Mouse (Mus musculus): Measurements from ENCODE around the gene Dcbld1. TPM values are rescaled to one million over a fixed set of nuclear protein-coding genes. Genes with fewer than 3 reads are reported as not detected.

Dcbld1 gene
- polyA plus RNA-seq, 1 experiment, result 4.2 TPM

DNA sequence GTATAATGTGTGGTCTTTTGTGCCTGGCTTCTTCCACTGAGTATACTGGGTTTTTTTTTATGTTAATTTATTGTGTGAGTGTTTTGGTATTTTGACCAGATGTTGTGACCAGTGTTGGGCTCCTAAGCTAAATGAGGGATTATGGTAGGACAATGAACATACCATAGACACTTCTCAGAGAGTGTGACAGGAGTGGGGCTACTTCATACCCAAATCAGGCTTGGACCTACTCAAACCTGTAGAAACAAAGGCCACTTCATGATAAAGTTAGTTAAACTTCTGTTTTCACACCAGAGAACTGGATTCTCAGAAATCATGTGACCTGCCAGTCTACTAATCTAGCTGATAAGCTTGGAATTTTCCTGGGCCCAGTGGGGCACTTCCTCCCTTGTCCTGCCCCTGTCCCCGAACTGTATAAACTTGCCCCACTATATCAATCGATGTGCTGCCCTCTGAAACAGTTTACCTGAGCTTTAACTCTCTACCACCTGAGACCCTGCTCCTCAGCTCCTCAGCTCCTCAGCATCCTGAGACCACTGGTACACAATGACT, 18.1 kb upstream of the Dcbld1 start:
- H3K4me3 ChIP-seq, result no peak overlapping the region
- no peak overlapping the region for H3ac ChIP-seq (ENCODE audit: control insufficient read depth, insufficient read length)
- TF ChIP-seq MAX (IDR thresholded peaks at IDR 0.05; ENCODE audit: low read depth), result no peak
- TF ChIP-seq POLR2AphosphoS2 (IDR thresholded peaks at IDR 0.05; ENCODE audit: insufficient read length, low read depth), result no peak
- TF ChIP-seq USF1 (IDR thresholded peaks at IDR 0.05; ENCODE audit: low read depth), result no peak
- TF ChIP-seq MYOD1 (IDR thresholded peaks at IDR 0.05; ENCODE audit: control insufficient read depth in 1 of 3, insufficient read length in 2 of 3, low read depth in 2 of 3), result no peak
- no peak for TF ChIP-seq REST (IDR thresholded peaks at IDR 0.05; ENCODE audit: insufficient read depth, insufficient read length)
- TF ChIP-seq TCF3 (IDR thresholded peaks at IDR 0.05; ENCODE audit: insufficient read length, low read depth), result no peak
- no peak for TF ChIP-seq SRF (IDR thresholded peaks at IDR 0.05; ENCODE audit: control insufficient read depth, insufficient read length, low read depth)
- no peak for TF ChIP-seq POLR2A (IDR thresholded peaks at IDR 0.05; ENCODE audit: insufficient read length, low read depth)
- TF ChIP-seq MYOG (IDR thresholded peaks at IDR 0.05; ENCODE audit: control insufficient read depth in 1 of 3, insufficient read depth in 1 of 3, insufficient read length in 2 of 3, low read depth in 2 of 3), result no peak
- TF ChIP-seq CEBPB (IDR thresholded peaks at IDR 0.05; ENCODE audit: insufficient read depth, poor library complexity, severe bottlenecking), result no peak
- TF ChIP-seq TCF12 (IDR thresholded peaks at IDR 0.05; ENCODE audit: insufficient read depth, poor library complexity, severe bottlenecking), result no peak
- no peak for TF ChIP-seq E2F4 (IDR thresholded peaks at IDR 0.05; ENCODE audit: insufficient read depth)
- H3K4me2 ChIP-seq (ENCODE audit: low read depth), result no peak overlapping the region
- H3K27me3 ChIP-seq (ENCODE audit: control insufficient read depth, insufficient read depth, insufficient read length), result no peaks in the 10 kb centered on the region
- H3K36me3 ChIP-seq (ENCODE audit: control insufficient read depth, insufficient read depth), result no peaks in the 10 kb centered on the region
- H3K79me2 ChIP-seq (ENCODE audit: control insufficient read depth, insufficient read depth), result no peaks in the 10 kb centered on the region

DNA sequence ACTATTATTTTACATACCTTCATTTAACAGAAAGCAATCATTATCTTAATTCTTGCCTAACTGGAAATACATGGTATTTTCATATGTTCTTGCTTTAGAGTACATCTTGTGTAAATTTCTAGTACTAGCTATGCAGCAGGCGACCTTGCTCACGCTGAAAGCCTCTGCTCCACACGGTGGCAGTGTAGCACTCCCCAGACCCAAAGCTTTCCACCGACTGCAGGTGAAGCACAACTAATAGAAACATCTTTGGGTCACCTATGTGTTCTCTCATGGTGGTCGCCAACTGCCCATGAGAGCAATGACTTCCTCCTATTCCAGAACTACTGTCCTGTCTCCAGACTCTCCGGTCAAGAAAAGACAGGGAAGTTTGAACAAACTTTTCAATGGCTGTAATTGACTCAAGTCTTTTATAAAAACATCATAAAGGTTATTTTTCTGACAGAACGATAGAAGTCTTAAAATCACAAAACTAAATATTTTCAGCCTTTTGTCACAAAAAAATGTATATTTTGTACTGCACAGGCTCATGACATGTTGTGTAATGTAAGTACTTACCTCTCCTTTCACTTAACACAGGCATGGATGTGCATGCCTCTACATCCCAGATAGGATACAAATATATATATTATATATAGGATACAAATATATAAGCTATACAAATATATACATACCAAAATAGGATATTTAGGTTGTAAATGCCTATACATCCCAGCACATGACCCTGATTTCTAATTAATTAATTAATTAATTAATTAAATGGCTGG, 16.4 kb upstream of the Dcbld1 start:
- no peak for TF ChIP-seq POLR2A (IDR thresholded peaks at IDR 0.05; ENCODE audit: insufficient read length, low read depth)
- TF ChIP-seq CEBPB (IDR thresholded peaks at IDR 0.05; ENCODE audit: insufficient read depth, poor library complexity, severe bottlenecking), result no peak
- TF ChIP-seq TCF3 (IDR thresholded peaks at IDR 0.05; ENCODE audit: insufficient read length, low read depth), result no peak
- TF ChIP-seq TCF12 (IDR thresholded peaks at IDR 0.05; ENCODE audit: insufficient read depth, poor library complexity, severe bottlenecking), result no peak
- TF ChIP-seq MAX (IDR thresholded peaks at IDR 0.05; ENCODE audit: low read depth), result no peak
- no peak for TF ChIP-seq E2F4 (IDR thresholded peaks at IDR 0.05; ENCODE audit: insufficient read depth)
- no peak for TF ChIP-seq MYOG (IDR thresholded peaks at IDR 0.05; ENCODE audit: control insufficient read depth in 1 of 3, insufficient read depth in 1 of 3, insufficient read length in 2 of 3, low read depth in 2 of 3)
- TF ChIP-seq MYOD1 (IDR thresholded peaks at IDR 0.05; ENCODE audit: control insufficient read depth in 1 of 3, insufficient read length in 2 of 3, low read depth in 2 of 3), result no peak
- no peak for TF ChIP-seq USF1 (IDR thresholded peaks at IDR 0.05; ENCODE audit: low read depth)
- no peak for TF ChIP-seq REST (IDR thresholded peaks at IDR 0.05; ENCODE audit: insufficient read depth, insufficient read length)
- no peaks in the 10 kb centered on the region for H3K36me3 ChIP-seq (ENCODE audit: control insufficient read depth, insufficient read depth)
- no peaks in the 10 kb centered on the region for H3K79me2 ChIP-seq (ENCODE audit: control insufficient read depth, insufficient read depth)
- H3K4me3 ChIP-seq, result no peak overlapping the region
- H3K27me3 ChIP-seq (ENCODE audit: control insufficient read depth, insufficient read depth, insufficient read length), result no peaks in the 10 kb centered on the region
- no peak overlapping the region for H3K4me2 ChIP-seq (ENCODE audit: low read depth)
- no peak overlapping the region for H3ac ChIP-seq (ENCODE audit: control insufficient read depth, insufficient read length)

DNA sequence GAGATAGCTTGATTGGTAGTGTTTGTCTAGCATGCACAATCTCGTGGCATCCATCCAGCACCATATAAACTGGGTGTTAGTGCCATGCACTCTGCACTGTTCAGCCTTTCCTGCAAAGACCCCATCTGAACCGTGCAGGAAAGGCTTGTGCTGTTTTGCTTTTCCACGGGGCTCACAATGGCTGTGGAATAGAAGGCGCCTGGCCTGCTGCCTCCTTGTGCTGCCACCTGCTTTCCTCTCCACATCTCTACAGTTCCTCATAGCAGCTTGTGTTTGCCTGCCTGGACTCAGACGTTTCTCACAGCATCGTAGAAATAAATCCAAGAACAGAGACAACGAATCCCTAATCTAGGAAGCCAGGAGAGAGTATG, 15.9 kb upstream of the Dcbld1 start:
- Histone ChIP-seq H3K27me3 (ENCODE audit: control insufficient read depth, insufficient read depth, insufficient read length) (no peaks in the 10 kb centered on the region), H3K4me3 (no peak overlapping the region), H3K79me2 (ENCODE audit: control insufficient read depth, insufficient read depth) (no peaks in the 10 kb centered on the region), H3K36me3 (ENCODE audit: control insufficient read depth, insufficient read depth) (no peaks in the 10 kb centered on the region), H3ac (ENCODE audit: control insufficient read depth, insufficient read length) (no peak overlapping the region), H3K4me2 (ENCODE audit: low read depth) (no peak overlapping the region)
- TF ChIP-seq MYOD1 (IDR thresholded peaks at IDR 0.05; ENCODE audit: control insufficient read depth in 1 of 3, insufficient read length in 2 of 3, low read depth in 2 of 3) (no peak), POLR2AphosphoS2 (IDR thresholded peaks at IDR 0.05; ENCODE audit: insufficient read length, low read depth) (no peak), TCF3 (IDR thresholded peaks at IDR 0.05; ENCODE audit: insufficient read length, low read depth) (no peak), E2F4 (IDR thresholded peaks at IDR 0.05; ENCODE audit: insufficient read depth) (no peak), CEBPB (IDR thresholded peaks at IDR 0.05; ENCODE audit: insufficient read depth, poor library complexity, severe bottlenecking) (no peak), USF1 (IDR thresholded peaks at IDR 0.05; ENCODE audit: low read depth) (no peak), POLR2A (IDR thresholded peaks at IDR 0.05; ENCODE audit: insufficient read length, low read depth) (no peak), SRF (IDR thresholded peaks at IDR 0.05; ENCODE audit: control insufficient read depth, insufficient read length, low read depth) (no peak), MAX (IDR thresholded peaks at IDR 0.05; ENCODE audit: low read depth) (no peak), TCF12 (IDR thresholded peaks at IDR 0.05; ENCODE audit: insufficient read depth, poor library complexity, severe bottlenecking) (no peak), REST (IDR thresholded peaks at IDR 0.05; ENCODE audit: insufficient read depth, insufficient read length) (no peak)

DNA sequence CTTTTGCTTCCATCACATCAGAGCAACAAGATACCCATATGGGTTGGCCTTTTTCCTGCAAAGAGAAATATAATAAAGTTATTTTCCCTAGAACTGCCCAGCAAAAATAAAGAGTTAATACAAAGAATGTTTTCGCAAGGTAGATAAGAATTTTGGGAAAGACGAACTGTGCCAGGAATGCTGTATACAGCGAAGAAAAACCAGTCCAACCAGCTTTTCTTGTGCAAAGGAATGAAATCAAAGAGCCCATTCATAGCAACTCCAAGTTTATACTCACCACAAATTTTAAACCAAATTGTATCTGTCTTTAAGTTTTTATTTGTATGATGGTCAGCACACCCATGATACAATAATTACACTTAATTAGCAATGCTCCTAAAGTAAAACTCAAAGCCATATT, 13.8 kb upstream of the Dcbld1 start:
- no peaks in the 10 kb centered on the region for H3K79me2 ChIP-seq (ENCODE audit: control insufficient read depth, insufficient read depth)
- TF ChIP-seq E2F4 (IDR thresholded peaks at IDR 0.05; ENCODE audit: insufficient read depth) (no peak), CEBPB (IDR thresholded peaks at IDR 0.05; ENCODE audit: insufficient read depth, poor library complexity, severe bottlenecking) (no peak)
- H3K4me3 ChIP-seq, result no peak overlapping the region

More for the DNA sequence above, 13.8 kb upstream of the Dcbld1 start:
- no peak overlapping the region for H3K4me2 ChIP-seq (ENCODE audit: low read depth)
- no peaks in the 10 kb centered on the region for H3K36me3 ChIP-seq (ENCODE audit: control insufficient read depth, insufficient read depth)
- no peaks in the 10 kb centered on the region for H3K27me3 ChIP-seq (ENCODE audit: control insufficient read depth, insufficient read depth, insufficient read length)
- H3ac ChIP-seq (ENCODE audit: control insufficient read depth, insufficient read length), result no peak overlapping the region

All from myocyte (in vitro differentiated cells).